Mouse (Mus musculus) megakaryocyte, embryonic 14.5 days (primary cell): ENCODE data around the gene Slco1a6. TPM values are rescaled to one million over a fixed set of nuclear protein-coding genes. Genes with fewer than 3 reads are reported as not detected.
"Not testable (repeated sequence)": the region's sequence is repeated elsewhere in the genome, so short reads cannot be mapped to it uniquely, and the experiment has no call there.

ENCODE experiments used
- H3K27me3 ChIP-seq: replicated peaks from 2 replicates; pipeline ENCODE3; 2012; ENCODE audit warnings: inconsistent platforms
- H3K36me3 ChIP-seq: replicated peaks from 2 replicates; pipeline ENCODE3; 2012; ENCODE audit warnings: low read length, inconsistent platforms, mixed read lengths
- H3K4me1 ChIP-seq: 2 replicates; pipeline ENCODE4 v1.6.1; 2012; ENCODE audit warnings: inconsistent platforms
- H3K4me3 ChIP-seq: replicated peaks from 2 replicates; pipeline ENCODE3; 2012; ENCODE audit warnings: moderate library complexity, mild to moderate bottlenecking, inconsistent platforms
- H3K9me3 ChIP-seq: 2 replicates; pipeline ENCODE4 v1.6.1; 2012; ENCODE audit warnings: inconsistent platforms
- FLI1 ChIP-seq: IDR thresholded peaks from 2 replicates; pipeline ENCODE4 v1.6.1; 2012; ENCODE audit warnings: low read length, inconsistent platforms, mixed read lengths
- GATA1 ChIP-seq: IDR thresholded peaks from 3 replicates; pipeline ENCODE4 v1.6.1; 2012; ENCODE audit warnings: mixed read lengths, low read length, inconsistent platforms, borderline replicate concordance
- polyA plus RNA-seq: library from polyadenylated mRNA; stranded (reverse); fragments of >175 nt; gene quantifications from 2 replicates; pipeline ENCODE4 v1.2.3, GENCODE M21; 2012; ENCODE audit warnings: low replicate concordance; ENCODE audit not compliant: insufficient read depth

The Slco1a6 gene
- polyA plus RNA-seq, 1 experiment, result not detected

DNA sequence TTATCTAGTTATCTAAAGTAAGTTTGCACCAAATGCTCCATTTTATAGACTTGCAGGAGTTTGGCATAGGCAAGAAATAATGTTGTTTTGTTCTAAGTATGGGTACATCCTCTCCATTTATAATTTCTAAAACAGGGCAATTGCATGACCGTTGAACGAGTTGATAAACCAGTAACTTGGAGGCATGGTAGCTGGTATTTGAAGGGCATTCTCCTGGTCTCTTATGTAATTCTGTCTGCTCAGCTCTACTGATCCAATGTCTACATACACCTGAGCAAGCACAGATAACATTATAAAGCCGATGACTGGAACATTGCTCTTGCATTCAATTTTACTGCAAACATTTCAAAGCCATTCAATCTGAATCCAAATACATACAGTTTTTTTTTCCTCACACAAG is 20.9 kb downstream of the Slco1a6 start:
- peaks cover 6% of the 10 kb centered on the region; the same call in 1 of the 2 replicates for H3K4me1 ChIP-seq
- no peak for TF ChIP-seq FLI1
- no peak for TF ChIP-seq GATA1
- no peak overlapping the region for H3K4me3 ChIP-seq
- H3K36me3 ChIP-seq, result no peaks in the 10 kb centered on the region
- no peaks in the 10 kb centered on the region for H3K27me3 ChIP-seq
- H3K9me3 ChIP-seq, result no peaks in the 10 kb centered on the region

DNA sequence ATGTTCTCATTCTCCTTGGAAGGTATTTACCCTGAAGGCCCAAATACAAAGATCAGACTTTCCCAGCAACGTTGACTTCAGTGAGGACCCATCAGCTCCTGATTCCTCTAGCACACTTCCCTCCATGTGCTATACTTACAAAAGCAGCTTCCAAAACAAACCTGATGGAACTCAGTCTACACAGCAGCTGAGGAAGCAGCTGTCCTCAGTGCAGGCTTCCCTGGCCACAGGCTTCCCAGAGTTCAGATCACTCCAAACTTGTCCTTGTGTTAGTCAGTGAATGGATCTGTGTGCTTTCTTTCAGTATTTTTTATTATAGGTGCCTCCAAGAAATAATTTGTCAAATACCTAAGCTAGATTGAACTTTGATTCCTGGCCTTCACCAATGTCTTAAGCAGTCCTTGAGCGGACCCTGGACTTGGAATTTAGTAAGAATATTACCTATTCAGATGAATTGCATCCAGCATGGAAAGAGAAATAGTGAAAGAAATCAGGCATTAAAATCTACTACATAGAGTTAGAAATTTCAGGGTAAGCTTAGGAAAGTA is 22.4 kb downstream of the Slco1a6 start:
- TF ChIP-seq GATA1 (no peak), FLI1 (no peak)

DNA sequence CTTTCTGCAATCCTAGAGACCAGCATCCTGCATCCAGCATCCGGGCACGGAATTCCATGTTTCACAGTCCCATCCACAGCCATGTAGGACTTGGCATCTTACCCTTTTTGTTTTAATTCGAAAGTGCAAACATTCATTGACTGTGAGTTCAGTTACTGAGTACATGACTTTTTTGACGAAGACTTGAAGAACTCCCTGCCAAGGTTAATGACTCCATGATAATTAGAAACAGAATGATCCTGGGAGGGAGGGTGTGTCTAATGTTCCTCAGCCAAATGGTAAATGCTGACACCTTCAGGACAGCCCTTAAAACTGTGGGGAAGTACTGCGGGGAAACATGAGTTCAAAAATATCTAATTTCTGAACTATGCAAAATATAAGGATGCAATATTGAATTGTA is 44.9 kb downstream of the Slco1a6 start:
- Histone ChIP-seq H3K4me3 (no peak overlapping the region), H3K27me3 (no peaks in the 10 kb centered on the region), H3K9me3 (no peaks in the 10 kb centered on the region), H3K36me3 (no peaks in the 10 kb centered on the region), H3K4me1 (no peaks in the 10 kb centered on the region)
- no peak for TF ChIP-seq GATA1
- TF ChIP-seq FLI1, result no peak

More for the DNA sequence above, 22.4 kb downstream of the Slco1a6 start:
- Histone ChIP-seq H3K9me3 (no peaks in the 10 kb centered on the region), H3K4me1 (no peaks in the 10 kb centered on the region; the same call in 1 of the 2 replicates), H3K4me3 (no peak overlapping the region), H3K36me3 (no peaks in the 10 kb centered on the region), H3K27me3 (no peaks in the 10 kb centered on the region)

DNA sequence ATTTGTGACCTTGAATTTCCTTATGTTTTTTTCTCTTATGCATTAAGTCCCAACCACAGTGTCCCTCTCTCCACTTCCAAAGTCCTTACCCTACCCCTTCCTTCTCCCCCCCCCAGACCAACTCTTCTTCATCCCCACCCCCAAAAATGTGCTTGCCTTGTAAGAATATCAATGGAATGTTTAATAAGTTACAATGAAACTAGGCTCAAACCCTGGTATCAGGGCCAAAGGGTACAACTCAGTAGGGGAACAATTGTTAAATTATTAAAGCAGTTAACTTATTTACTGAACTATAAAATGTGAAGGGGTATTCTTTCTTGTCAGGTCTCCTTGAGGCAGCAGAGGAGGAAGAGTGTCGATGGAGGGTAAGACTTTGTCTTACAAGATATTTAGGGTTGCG is 47.1 kb downstream of the Slco1a6 start:
- H3K36me3 ChIP-seq, result no peaks in the 10 kb centered on the region

DNA sequence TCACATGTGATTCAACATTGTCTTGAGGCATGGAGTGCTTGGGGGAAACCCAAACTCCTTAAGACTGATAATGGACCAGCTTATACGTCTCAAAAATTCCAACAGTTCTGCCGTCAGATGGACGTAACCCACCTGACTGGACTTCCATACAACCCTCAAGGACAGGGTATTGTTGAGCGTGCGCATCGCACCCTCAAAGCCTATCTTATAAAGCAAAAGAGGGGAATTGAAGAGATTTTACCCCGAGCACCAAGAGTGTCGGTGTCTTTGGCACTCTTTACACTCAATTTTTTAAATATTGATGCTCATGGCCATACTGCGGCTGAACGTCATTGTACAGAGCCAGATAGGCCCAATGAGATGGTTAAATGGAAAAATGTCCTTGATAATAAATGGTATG is 54.2 kb downstream of the Slco1a6 start:
- not testable (repeated sequence) for H3K4me1 ChIP-seq, H3K4me3 ChIP-seq

More for the DNA sequence above, 47.1 kb downstream of the Slco1a6 start:
- Histone ChIP-seq H3K27me3 (no peaks in the 10 kb centered on the region), H3K9me3 (no peaks in the 10 kb centered on the region), H3K4me3 (no peak overlapping the region), H3K4me1 (no peaks in the 10 kb centered on the region)
- TF ChIP-seq FLI1 (no peak), GATA1 (no peak)

DNA sequence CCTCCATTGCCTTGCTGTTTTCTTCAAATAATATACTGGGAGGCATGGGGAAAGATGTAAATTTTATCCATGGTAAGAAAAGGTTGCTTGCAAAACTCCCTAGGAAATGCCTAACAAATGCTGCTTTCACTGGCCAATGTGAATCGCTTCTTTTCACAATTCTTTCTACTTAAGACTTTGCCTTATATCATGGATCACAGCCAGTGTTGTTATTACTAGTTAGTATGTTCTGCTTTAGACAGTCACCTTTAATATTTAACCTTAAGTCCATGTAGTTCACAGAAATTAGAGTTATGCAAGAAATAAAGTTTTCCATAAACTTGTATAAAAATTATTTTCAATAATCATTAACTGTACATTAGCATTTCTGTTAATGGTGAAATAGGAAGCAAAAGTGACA is 60.0 kb downstream of the Slco1a6 start:
- Histone ChIP-seq H3K4me3 (no peak overlapping the region), H3K4me1 (no peaks in the 10 kb centered on the region), H3K9me3 (peaks cover 2% of the 10 kb centered on the region; the same call in 1 of the 2 replicates), H3K36me3 (no peaks in the 10 kb centered on the region), H3K27me3 (no peaks in the 10 kb centered on the region)
- no peak for TF ChIP-seq FLI1
- TF ChIP-seq GATA1, result no peak

More for the DNA sequence above, 54.2 kb downstream of the Slco1a6 start:
- H3K36me3 ChIP-seq, H3K9me3 ChIP-seq, H3K27me3 ChIP-seq: not testable (repeated sequence)

DNA sequence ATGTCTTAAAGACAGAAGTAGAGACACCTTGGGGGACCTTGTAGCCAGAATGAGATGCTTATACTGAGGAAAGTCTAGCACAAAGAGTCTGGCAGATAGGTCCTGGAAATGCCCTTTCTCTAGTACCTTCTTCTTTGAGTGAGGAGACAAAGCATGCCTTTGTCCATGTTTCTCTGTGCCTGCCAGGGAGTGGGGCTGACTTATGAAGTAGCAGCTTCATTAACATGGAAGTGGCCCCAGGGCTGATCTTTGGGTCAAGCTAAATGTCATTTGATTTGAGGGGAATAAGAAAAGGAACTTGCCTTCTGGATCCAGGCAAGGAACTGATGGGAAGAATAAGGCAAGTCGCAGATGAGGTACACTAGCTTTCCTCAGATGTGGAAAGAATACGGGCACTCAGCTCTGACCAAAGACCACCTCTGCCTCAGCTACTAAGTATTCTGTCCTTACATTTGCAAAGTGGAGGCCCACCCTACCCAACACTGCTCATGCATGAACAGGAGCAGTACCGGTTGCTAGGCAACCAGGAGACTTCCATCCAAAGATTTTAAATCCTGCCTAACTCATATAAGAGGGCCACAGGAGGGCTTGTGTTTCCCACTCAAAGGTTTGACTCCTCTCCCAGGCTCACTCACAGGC is 96.5 kb downstream of the Slco1a6 start:
- Histone ChIP-seq H3K9me3 (peaks cover 8% of the 10 kb centered on the region), H3K4me1 (no peaks in the 10 kb centered on the region), H3K36me3 (no peaks in the 10 kb centered on the region), H3K4me3 (no peak overlapping the region), H3K27me3 (no peaks in the 10 kb centered on the region)
- TF ChIP-seq FLI1 (no peak), GATA1 (no peak)

DNA sequence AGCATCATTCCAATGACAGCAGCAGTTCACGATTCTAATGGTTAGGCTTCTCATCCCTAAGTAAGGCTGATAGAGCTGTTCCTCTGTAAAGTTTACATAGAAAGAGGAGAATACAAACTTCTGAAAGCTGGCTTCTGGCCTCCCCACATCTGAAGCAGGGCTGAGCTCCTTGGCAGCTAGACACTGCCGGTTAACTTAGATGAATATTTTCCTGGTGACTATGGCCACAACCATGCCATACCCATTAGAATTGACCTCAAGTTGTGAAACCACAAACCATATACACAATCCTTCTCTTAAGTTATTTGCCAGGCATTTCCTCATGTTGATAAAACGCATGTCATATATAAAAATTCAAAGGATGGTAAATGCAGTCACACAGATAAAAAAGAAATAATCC is 117.2 kb downstream of the Slco1a6 start:
- Histone ChIP-seq H3K4me1 (no peaks in the 10 kb centered on the region), H3K27me3 (no peaks in the 10 kb centered on the region), H3K36me3 (no peaks in the 10 kb centered on the region), H3K4me3 (no peak overlapping the region), H3K9me3 (no peaks in the 10 kb centered on the region)
- TF ChIP-seq GATA1 (no peak), FLI1 (no peak)

DNA sequence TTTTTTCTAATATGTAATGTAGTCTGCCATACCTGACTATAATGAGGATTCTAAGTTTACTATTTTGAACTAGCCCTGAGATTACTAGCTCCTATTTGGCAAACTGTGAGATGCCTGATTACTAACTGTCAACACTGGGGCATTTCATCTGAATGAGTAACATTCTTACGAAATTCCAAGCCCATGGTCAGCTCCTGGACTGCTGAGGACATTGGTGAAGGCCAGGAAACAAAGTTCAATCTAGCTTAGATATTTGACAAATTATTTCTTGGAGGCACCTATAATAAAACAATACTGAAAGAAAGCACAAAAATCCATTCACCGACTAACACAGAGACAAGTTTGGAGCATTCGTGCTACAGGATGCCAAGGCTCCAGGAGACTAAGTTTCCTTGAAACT is 150.0 kb downstream of the Slco1a6 start:
- H3K4me3 ChIP-seq, H3K4me1 ChIP-seq, H3K9me3 ChIP-seq, H3K27me3 ChIP-seq, H3K36me3 ChIP-seq: not testable (repeated sequence)

DNA sequence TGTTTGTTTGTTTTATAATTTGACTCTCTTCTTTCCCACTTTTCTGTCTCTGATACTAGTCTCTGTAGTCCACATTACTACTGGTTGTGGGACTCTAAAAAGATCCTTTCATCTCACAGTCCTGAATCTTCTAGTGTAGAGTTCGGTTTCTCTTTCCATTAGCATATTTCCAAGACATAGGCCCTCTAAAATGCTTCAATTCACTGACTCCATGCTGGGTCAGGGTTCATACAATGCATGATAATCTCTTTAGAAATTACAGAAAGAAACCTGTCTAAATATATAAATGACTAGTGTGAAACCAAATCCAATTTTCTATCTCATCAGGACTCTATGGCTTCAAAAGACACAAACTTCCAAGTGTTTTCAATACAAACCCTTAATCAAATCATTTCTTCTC is 160.6 kb downstream of the Slco1a6 start:
- Histone ChIP-seq H3K9me3 (no peaks in the 10 kb centered on the region), H3K4me3 (no peak overlapping the region), H3K27me3 (no peaks in the 10 kb centered on the region), H3K36me3 (no peaks in the 10 kb centered on the region), H3K4me1 (no peaks in the 10 kb centered on the region)
- TF ChIP-seq FLI1, result no peak
- no peak for TF ChIP-seq GATA1

DNA sequence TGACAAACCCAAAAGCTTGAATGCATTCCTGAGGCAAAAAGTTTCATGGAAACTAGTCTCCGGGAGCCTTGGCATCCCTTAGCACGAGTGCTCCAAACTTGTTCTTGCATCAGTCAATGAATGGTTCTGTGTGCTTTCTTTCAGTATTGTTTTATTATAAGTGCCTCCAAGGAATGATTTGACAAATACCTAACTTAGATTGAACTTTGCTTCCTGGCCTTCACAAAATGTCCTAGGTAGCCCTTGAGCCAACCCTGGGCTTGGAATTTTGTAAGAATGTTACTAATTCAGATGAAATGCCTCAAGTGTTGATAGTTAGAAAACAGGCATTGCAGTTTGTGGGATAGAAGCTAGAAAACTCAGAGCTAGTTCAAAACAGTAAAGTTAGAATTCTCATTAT is 162.6 kb downstream of the Slco1a6 start:
- TF ChIP-seq FLI1 (no peak), GATA1 (no peak)
- Histone ChIP-seq H3K4me3 (no peak overlapping the region), H3K4me1 (no peaks in the 10 kb centered on the region; the same call in 1 of the 2 replicates), H3K9me3 (no peaks in the 10 kb centered on the region), H3K27me3 (no peaks in the 10 kb centered on the region), H3K36me3 (no peaks in the 10 kb centered on the region)
